Mouse (Mus musculus) mammary gland, adult 2 months (tissue): ENCODE data around the gene Ttc26. TPM values are rescaled to one million over a fixed set of nuclear protein-coding genes. Genes with fewer than 3 reads are reported as not detected.

Experiments used
- polyA plus RNA-seq: library from polyadenylated mRNA; depleted of rRNA; stranded (reverse); fragments of >200 nt; gene quantifications from 2 replicates; pipeline ENCODE4 v1.2.3, GENCODE M21; 2012; ENCODE audit warnings: low replicate concordance; rRNA removed

Gene Ttc26
- 0.39 and 0.85 TPM in 2 replicates for polyA plus RNA-seq

DNA sequence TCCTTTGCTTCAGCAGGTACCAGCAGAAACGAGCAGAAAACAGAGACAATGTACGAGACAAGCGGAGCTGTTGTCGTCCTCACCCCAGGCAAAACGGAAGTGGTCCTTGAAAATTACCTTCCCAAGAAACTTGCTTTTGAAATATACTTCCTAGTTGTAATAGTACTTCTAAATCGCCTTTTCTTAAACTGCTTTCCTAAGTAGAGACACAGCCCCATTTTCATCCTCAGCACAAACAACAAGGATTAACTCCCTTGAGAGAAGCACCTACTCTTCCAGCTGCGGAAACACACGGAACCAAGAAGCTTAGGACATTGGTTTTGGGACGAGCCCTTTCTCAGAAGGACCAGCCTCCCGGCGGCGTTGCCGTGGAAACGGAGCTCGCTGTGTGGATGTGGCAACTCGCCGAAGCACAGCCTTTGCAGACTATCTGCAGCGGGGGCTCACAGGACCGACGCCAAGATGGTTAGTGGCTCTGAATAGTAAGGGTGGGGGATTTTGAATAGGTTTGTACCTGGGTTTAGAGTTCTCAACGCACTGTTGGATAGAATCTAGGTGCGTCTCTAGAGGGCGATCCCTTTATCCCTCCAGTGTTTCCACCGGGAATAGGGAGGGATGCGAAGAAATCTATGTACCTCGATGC, at the start of gene Ttc26:
TSS of gene Ttc26 (plus strand) at position 341 of the 643 bp plus-strand sequence.

DNA sequence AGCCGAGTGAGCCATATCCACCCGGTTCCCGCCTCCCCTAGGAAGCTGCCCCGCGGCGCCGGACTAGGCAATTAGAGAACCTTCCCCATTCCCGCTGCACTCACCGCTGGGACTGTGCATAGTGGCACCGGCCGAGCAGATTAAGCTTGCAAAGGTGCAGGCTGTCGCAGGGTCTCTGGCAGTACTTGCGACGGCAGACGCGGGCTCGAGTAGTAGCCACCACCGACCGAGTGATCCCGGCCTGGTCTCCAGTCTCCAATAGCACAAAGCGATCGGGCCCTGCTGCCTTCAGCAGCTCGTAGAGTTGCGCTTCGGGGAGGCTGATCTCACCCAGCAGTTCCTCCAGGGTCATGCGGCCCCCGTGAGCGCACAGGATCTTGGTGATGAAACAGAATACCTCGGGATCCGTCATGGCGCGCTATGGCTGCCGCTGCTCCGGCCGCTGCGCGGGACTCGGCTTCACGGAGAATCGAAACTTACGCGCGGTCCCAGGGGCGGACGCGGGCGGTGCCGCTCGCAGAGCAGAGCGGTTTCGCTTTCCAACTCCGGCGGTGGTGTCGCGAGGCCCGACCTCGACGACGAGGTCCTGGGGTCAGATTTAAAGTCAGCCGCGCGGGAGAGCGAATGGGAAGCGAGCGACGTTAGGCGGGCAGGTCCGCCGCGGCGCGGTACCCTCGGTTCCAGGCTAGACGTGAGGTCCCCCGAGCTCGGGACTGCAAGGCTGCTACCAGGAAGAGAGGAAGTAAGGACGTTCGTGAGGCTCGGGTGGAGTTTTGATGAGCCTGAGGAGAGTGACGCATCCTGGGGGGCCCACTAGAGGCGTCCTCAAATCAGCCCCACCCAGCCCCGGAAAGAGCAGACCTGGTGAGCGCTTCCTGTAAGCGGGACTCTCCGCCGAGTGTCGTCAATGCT, 27.2 kb upstream of the Ttc26 start, which contains the start of gene Zc3hav1:
TSS of gene Zc3hav1 (minus strand) at position 793 of the 912 bp plus-strand sequence.

GRCm38 (mm10) chr6:38433261-38434033, 52.2 kb downstream of the Ttc26 start, which contains the start of gene Ubn2:
TSS of gene Ubn2 (plus strand) at chr6:38433950.

Other genes starting within 250 kb of the Ttc26 start
- gene D630045J12Rik, start 127.5 kb upstream of the Ttc26 start, polyA plus RNA-seq = 1.5 and 2.4 TPM in 2 replicates
- gene Zc3hav1l, start 82.2 kb upstream of the Ttc26 start, polyA plus RNA-seq = 3.0 and 4.6 TPM in 2 replicates
- gene Zc3hav1, start 26.9 kb upstream of the Ttc26 start, polyA plus RNA-seq = 35.5 and 46.4 TPM in 2 replicates
- 5.7 and 11.5 TPM in 2 replicates for gene Ubn2, start 52.5 kb downstream of the Ttc26 start, polyA plus RNA-seq
- 293 and 309 TPM in 2 replicates for gene Fmc1, start 152.0 kb downstream of the Ttc26 start, polyA plus RNA-seq
- gene Luc7l2, start 169.9 kb downstream of the Ttc26 start, polyA plus RNA-seq = 23.1 and 31.9 TPM in 2 replicates